Mouse (Mus musculus) hematopoietic stem cell, adult 5-6 weeks (primary cell): Measurements from ENCODE around the gene Gmppa. TPM values are rescaled to one million over a fixed set of nuclear protein-coding genes. Genes with fewer than 3 reads are reported as not detected.

Experiments used
- total RNA-seq: library from RNA; stranded (forward); fragments of 172-1452, 232-1000 nt; gene quantifications from 2 replicates; pipeline ENCODE4 v1.2.3, GENCODE M21; 2017

Gmppa gene
- total RNA-seq, 1 experiment from 2014 or later: 70.0 TPM

Other genes with a start within 250 kb of the Gmppa start
- 33.5 and 34.6 TPM in 2 replicates for gene Ankzf1, start 243.8 kb upstream of the Gmppa start, total RNA-seq
- gene Atg9a, start 243.7 kb upstream of the Gmppa start, total RNA-seq: 7.5 and 11.1 TPM in 2 replicates
- 13.3 and 23.6 TPM in 2 replicates for gene Glb1l, start 225.1 kb upstream of the Gmppa start, total RNA-seq
- 79.1 and 86.0 TPM in 2 replicates for gene Stk16, start 225.1 kb upstream of the Gmppa start, total RNA-seq
- gene Tuba4a, start 216.1 kb upstream of the Gmppa start, total RNA-seq: 133 and 166 TPM in 2 replicates
- gene A630095N17Rik, start 203.8 kb upstream of the Gmppa start, total RNA-seq: 2.6 TPM in 1 of 2 replicates, not detected in the other
- 12.5 and 15.4 TPM in 2 replicates for gene Dnajb2, start 199.5 kb upstream of the Gmppa start, total RNA-seq
- not detected in 2 replicates for gene Ptprn, start 171.4 kb upstream of the Gmppa start, total RNA-seq
- gene Resp18, start 157.5 kb upstream of the Gmppa start, total RNA-seq: not detected in 2 replicates
- 39.8 and 43.1 TPM in 2 replicates for gene Dnpep, start 117.9 kb upstream of the Gmppa start, total RNA-seq
- gene Des, start 75.6 kb upstream of the Gmppa start, total RNA-seq: not detected in 2 replicates
- 2.4 and 3.9 TPM in 2 replicates for gene Speg, start 60.6 kb upstream of the Gmppa start, total RNA-seq
- gene Asic4, start 14.5 kb downstream of the Gmppa start, total RNA-seq: not detected in 2 replicates
- 0.10 and 2.1 TPM in 2 replicates for gene Chpf, start 43.4 kb downstream of the Gmppa start, total RNA-seq
- gene Tmem198, start 43.6 kb downstream of the Gmppa start, total RNA-seq: not detected in 2 replicates
- 9.7 and 11.3 TPM in 2 replicates for gene Obsl1, start 70.5 kb downstream of the Gmppa start, total RNA-seq
- 1.2 and 1.6 TPM in 2 replicates for gene Inha, start 71.1 kb downstream of the Gmppa start, total RNA-seq
- gene Stk11ip, start 85.6 kb downstream of the Gmppa start, total RNA-seq: 17.9 and 21.6 TPM in 2 replicates
- 0.20 and 0.38 TPM in 2 replicates for gene Slc4a3, start 110.3 kb downstream of the Gmppa start, total RNA-seq